Mouse (Mus musculus): ENCODE data around the gene Gm17018.

Gene Gm17018

DNA sequence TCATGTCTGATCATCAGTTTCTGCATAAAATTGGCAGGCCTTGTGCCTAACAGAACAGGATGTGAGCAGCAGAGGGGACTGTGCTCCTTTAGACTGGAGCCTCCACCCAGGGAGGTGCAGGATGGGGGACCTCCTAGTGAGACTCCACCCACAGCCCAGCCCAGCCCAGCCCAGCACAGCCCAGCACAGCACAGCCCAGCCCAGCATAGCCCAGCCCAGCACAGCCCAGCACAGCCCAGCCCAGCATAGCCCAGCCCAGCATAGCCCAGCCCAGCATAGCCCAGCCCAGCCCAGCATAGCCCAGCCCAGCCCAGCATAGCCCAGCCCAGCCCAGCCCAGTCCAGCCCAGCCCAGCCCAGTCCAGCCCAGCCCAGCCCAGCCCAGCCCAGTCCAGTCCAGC lies 12.2 kb upstream of the Gm17018 start:
- peak in 1 of 2 experiments; percentile 14 for DNase-seq (ENCODE audit: inconsistent age in 2 of 2, low spot score in 1 of 2)

- no peak for DNase-seq (ENCODE audit: inconsistent age in 2 of 2, low spot score in 1 of 2)
Observed at GRCm38 (mm10) chr19:45549128-45549915, 11.1 kb upstream of the Gm17018 start.

GRCm38 (mm10) chr19:45549948-45550347 lies 10.5 kb upstream of the Gm17018 start:
- no peak for DNase-seq (ENCODE audit: inconsistent age in 2 of 2, low spot score in 1 of 2)

DNA sequence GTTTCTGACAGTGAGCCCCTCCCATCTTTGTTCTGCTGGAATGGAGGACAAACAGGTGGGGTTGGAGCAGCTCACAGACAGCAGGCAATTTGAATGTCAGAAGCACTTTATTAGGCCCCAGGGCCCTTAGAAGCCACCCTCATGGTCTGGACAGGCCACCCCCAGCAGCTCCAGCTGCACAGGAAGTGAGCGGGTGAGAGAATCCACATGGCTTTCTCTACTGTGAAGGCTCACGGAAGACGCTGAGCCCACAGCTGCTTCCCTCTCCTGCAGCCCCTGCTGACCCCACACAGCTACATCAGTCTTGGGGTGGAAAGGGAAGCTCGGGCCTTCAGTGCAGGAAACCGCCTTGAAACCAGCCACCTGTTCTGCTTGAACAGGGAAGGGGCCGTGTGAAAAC lies 8.2 kb upstream of the Gm17018 start:
- no peak for DNase-seq (ENCODE audit: inconsistent age in 2 of 2, low spot score in 1 of 2)

GRCm38 (mm10) chr19:45554136-45554535 lies 6.3 kb upstream of the Gm17018 start:
- DNase-seq (ENCODE audit: inconsistent age in 2 of 2, low spot score in 1 of 2): no peak

DNA sequence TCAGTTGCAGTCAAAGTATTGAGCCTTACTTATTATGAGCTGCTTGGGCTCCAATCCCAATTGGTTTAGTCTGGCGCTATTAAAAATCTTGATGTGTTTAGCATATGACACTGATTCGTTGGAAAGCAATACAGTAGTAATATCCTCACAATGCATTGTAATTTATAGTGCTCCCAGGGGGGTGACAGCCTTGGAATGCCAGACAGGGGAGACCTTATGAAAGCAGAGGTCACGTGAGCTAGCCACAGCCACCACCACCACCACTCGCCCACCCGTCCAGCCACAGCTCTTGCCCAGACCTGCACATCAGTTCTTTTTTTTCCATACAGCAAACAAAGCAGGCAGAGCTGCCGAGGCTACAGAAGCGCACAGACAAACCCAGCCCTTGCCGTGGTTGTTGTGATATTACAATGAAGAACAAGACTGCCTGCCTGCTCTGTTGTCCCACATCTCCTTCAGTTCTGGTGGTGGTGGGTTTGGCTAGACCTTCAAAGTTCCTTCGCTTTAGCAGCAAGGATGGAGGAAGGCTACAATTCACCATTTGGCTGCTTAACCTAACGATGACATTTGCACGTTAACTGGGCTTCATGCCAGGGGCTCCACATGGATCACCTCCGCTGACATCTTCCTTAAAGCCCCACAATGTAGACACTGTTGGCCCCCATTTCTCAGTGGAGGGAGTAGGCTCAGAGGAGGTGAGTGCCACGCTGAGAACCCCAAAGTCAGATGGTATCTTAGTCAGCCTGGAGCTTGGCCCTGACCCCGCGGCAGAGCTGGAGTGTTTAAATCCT lies 5.7 kb downstream of the Gm17018 start:
- no peak for DNase-seq (ENCODE audit: inconsistent age in 2 of 2, low spot score in 1 of 2)

DNA sequence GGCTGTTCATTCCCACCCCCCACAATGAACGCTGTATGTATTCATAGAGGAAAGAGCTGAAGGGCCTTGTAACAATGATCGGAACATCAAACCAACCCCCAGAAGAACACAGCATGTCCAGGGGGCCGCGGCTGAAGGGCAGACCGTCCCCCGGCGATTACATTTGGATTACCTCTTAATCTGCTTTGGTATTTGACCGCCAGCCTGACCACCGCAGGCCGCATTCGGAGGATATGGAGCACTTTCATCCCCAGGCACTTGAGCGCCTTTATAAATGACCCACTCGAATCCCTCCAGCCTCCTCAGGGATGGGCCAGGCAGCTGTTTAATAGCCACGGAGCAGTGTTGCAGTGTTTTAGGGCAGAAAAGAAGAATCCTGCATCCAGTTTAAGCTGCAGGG lies 7.0 kb downstream of the Gm17018 start:
- DNase-seq (ENCODE audit: inconsistent age in 2 of 2, low spot score in 1 of 2): no peak

DNA sequence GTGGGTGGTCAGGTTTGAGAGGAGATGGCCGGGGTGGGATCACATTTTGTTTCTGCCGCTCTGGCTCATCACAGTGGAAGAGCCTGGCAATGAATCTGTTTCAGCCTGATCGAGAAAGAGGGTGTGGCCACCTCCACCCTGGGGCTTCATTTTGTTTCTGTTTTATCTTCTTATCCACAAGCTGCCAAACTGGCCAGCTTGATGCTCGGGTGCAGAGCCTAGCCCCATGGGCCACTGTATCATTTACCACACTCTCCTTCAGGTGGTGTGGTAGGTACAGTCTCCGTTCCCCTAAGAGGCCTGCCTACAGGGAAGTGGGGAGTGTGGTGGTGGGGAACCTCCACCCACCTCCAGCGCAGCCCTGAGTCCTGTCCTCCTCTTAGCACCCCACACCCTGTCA lies 12.6 kb downstream of the Gm17018 start:
- no peak for DNase-seq (ENCODE audit: inconsistent age in 2 of 2, low spot score in 1 of 2)

DNA sequence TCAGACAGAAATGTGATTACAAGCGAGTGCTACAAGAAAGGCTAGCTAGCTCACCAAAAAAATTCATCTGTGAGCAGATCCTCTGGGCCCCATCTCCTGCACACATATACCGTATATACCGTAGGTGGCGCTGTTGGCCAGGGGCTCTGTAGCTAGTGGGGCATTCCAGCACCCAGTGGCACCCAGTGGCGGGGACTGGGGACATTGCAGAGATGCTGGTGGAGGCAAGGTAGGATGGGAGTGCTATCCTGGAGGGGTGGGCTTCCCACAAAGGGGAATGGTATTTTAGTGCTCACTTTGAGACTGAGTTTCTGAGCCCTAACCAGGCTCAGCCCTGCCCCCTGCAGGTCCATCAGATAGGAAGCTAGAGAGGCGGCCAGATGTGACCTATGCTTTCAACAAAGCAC lies 13.4 kb downstream of the Gm17018 start:
- DNase-seq (ENCODE audit: inconsistent age in 2 of 2, low spot score in 1 of 2): peak; percentile 76 to 93

DNA sequence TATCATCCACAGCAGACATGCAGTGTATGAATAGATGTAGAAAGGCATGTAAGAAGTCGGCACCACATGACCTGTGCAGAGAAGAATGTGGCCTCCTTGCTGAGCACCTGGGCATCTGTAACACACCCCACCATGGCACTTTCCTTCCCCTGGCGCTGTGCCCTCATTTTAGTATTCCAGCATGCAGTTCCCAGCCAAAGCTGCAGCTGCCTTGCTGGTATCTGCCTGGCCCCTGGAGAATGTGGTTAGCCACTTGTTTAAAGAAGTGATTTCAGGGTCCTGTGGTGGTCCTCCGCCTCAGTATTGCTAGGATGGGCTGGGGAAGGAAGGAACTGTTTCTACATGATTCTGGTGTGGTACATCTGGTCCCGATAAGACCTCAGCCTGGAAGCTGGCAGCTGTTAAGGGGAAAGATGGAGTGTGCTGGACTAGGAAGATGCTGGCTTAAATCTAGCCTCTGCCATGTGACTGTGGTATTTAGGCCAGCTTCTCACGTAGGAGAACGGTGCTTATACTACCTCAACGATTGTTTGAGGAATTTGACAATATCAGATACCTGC lies 14.0 kb downstream of the Gm17018 start:
- DNase-seq (ENCODE audit: inconsistent age in 2 of 2, low spot score in 1 of 2): no peak

GRCm38 (mm10) chr19:45574941-45575631 lies 14.7 kb downstream of the Gm17018 start:
- peak in 1 of 2 experiments; percentile 38 for DNase-seq (ENCODE audit: inconsistent age in 2 of 2, low spot score in 1 of 2)

DNA sequence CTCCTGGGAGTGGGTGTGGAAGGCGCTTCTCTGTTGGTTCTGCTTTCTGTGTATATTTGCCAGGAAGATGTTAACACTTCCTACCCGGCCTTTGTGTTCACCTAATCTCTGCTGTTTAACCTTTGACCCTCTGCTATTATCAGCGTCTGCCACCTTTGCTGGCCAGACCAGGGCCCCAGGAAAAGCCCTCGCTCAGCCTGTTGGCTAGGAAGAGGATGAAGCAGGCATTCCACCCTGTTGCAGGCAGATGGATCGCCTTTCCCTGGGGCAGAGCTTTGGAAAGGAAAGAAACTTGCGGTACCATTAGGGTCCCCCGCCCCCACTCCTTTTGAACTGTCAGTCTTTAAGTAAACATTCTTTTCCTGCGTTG lies 15.2 kb downstream of the Gm17018 start:
- DNase-seq (ENCODE audit: inconsistent age in 2 of 2, low spot score in 1 of 2): no peak

DNA sequence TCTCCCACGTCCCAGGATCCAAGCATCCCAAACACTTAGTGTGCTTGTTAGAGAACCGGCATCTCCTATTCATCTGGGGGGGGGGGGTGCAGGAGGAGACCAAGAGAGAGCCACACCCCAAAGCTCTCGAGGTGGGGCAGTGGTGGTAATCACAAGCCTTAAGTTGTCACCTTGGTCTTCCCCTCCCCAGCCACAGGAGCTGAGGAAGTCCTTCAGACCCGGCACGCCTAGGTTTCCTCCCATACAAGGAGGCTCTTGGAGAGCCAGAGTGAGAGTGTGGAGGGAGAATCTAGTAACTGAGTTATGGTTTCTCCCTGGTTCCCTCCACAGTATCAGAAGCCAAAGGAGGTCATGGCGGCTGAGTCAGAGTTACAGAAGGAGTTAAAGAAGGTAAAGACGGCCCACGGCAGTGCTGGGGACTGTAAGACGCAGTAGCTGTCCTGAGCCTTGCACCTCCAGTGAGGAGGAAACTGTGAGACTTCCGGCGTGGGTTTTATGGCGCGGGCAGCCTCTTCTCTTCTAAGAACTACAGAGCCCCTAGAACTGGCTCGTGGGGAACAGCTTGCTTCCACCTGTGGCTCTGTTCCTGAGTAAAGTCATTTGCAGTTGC lies 16.8 kb downstream of the Gm17018 start:
- no peak for DNase-seq (ENCODE audit: inconsistent age in 2 of 2, low spot score in 1 of 2)

- peak in 1 of 2 experiments; percentile 46 for DNase-seq (ENCODE audit: inconsistent age in 2 of 2, low spot score in 1 of 2)
Observed at GRCm38 (mm10) chr19:45578976-45579375, 18.6 kb downstream of the Gm17018 start.

DNA sequence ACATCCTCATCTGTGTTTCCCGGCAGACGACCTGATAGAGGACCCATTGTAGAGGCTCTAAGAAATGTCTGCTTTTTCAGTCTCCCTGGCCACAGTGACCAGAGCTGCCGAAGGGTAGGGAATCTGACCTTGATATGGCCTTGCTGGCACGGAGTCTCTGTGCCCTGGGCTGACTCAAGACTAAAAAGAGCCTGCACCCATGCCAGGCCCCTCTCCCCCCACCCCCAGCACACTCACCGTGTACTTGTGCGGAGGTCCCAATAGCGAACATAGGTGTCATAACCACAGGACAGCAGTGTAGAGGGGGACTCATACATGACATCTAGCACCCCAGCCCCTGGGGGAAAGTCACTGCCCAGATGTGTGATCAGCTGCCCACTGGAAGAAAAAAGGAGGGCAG lies 19.0 kb downstream of the Gm17018 start:
- DNase-seq (ENCODE audit: inconsistent age in 2 of 2, low spot score in 1 of 2): peak; percentile 69 to 79

DNA sequence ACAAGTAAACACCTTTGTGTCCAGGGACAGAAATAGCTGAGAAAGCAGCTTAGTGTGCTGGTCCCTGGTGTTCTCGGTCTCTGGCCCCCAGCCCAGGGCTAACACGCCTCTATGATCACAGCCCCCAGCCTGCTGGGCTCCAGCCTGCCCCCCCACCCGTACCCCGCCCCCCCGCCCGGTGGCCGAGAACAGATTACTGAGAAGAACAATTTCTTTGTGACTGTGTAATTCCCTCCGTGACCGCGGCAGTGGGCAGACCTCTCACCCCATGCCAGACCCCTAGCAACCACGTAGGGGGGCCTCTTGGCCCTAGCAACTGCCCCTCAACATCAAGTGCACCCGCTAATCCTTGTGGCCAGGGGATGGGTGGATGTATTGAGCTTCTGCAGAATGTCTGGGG lies 19.8 kb downstream of the Gm17018 start:
- peak in 1 of 2 experiments; percentile 19 for DNase-seq (ENCODE audit: inconsistent age in 2 of 2, low spot score in 1 of 2)

- DNase-seq (ENCODE audit: inconsistent age in 2 of 2, low spot score in 1 of 2): peak; percentile 59 to 82
Observed at GRCm38 (mm10) chr19:45581257-45581656, 20.8 kb downstream of the Gm17018 start.

DNA sequence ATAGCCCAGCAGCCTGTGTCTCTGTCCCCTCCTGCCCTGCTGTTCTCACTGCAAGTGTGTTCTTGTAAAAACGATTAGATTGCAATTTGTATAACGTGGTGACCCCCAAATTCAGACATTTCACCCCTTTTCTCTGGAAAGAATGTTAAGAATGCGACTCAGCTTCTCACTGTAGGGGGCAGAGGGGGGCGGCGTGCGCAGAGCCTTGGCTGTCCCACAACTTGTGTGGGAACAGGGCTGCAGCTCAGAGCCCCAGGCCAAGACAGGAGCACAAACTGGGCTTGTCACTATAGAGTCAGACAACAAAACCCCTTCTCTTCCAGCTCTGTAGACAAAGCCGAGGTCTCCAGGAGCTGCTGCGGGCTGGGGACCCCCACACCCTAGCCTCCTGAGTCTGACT lies 21.7 kb downstream of the Gm17018 start:
- peak in 1 of 2 experiments; percentile 16 for DNase-seq (ENCODE audit: inconsistent age in 2 of 2, low spot score in 1 of 2)

DNA sequence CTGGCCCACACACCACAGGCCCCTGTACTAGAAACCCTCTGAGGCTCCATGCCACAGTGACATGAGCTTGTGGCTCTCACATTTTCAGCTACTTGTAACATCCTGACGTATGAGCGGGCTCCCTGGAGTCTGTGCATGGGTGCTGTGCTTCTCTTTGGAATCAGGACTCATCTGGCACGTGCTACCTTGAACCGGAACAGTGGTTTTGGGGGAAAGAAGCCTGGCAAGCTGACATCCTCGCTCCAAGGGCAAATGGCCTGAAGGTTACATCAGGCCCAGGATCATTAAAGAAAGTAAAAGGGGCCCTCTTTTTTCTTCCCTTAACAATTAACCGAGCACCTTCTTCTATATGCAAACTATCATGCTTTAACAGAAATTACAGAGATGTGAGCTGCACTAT lies 22.7 kb downstream of the Gm17018 start:
- peak; percentile 44 to 68 for DNase-seq (ENCODE audit: inconsistent age in 2 of 2, low spot score in 1 of 2)

GRCm38 (mm10) chr19:45584856-45585620 lies 24.6 kb downstream of the Gm17018 start:
- DNase-seq (ENCODE audit: inconsistent age in 2 of 2, low spot score in 1 of 2): peak in 1 of 2 experiments; percentile 25

All from adrenal gland, adult (tissue).